Mouse (Mus musculus) heart, embryonic 14.5 days (tissue): ENCODE results near the gene Nudt19. TPM values are rescaled to one million over a fixed set of nuclear protein-coding genes. Genes with fewer than 3 reads are reported as not detected.

Experiments
- ATAC-seq: fragments of 200-750 bp; cut with Nextera tagmentation; 2 replicates; pipeline ENCODE4 v1.8.0; 2017; ENCODE audit warnings: low read depth, moderate TSS enrichment; ENCODE audit not compliant: insufficient number of reproducible peaks, insufficient read depth, low FRiP score
- H3K27ac ChIP-seq, 2 experiments: fragments of 200-500 bp in 1 of 2; fragments of 300-500 bp in 1 of 2; sonication (generic) in 1 of 2; replicated peaks in 1 of 2; 2 replicates each; pipeline ENCODE4 v1.5.1; 2012 to 2014; ENCODE audit warnings: low read depth in 2 of 2, low read length in 2 of 2, control low read depth in 1 of 2, mild to moderate bottlenecking in 1 of 2, mixed read lengths in 1 of 2; ENCODE audit not compliant: control insufficient read depth in 1 of 2, insufficient read depth in 1 of 2
- H3K27me3 ChIP-seq: fragments of 300-500 bp; sonication (generic); 2 replicates; pipeline ENCODE4 v1.6.1; 2014; ENCODE audit warnings: mild to moderate bottlenecking, low read length, control low read depth; ENCODE audit not compliant: control insufficient read depth, insufficient read depth
- H3K36me3 ChIP-seq: fragments of 300-500 bp; sonication (generic); 2 replicates; pipeline ENCODE4 v1.6.1; 2014; ENCODE audit warnings: mild to moderate bottlenecking, control low read depth, low read length, mixed read lengths; ENCODE audit not compliant: control insufficient read depth, insufficient read depth
- H3K4me1 ChIP-seq, 2 experiments: fragments of 200-500 bp in 1 of 2; fragments of 300-500 bp in 1 of 2; sonication (generic) in 1 of 2; 2 replicates each; pipeline ENCODE4 v1.6.1; 2012 to 2014; ENCODE audit warnings: low read length in 2 of 2, control low read depth in 1 of 2, mixed read lengths in 1 of 2; ENCODE audit not compliant: control insufficient read depth in 2 of 2, insufficient read depth in 2 of 2
- H3K4me2 ChIP-seq: fragments of 300-500 bp; sonication (generic); 2 replicates; pipeline ENCODE4 v1.6.1; 2014; ENCODE audit warnings: mild to moderate bottlenecking, low read length
- H3K4me3 ChIP-seq, 2 experiments: fragments of 200-500 bp in 1 of 2; fragments of 300-500 bp in 1 of 2; sonication (generic) in 1 of 2; 2 replicates each; pipeline ENCODE4 v1.5.1; 2012 to 2014; ENCODE audit warnings: low read length in 2 of 2, mild to moderate bottlenecking in 2 of 2, control low read depth in 1 of 2, low read depth in 1 of 2, moderate library complexity in 1 of 2; ENCODE audit not compliant: control insufficient read depth in 1 of 2, insufficient read depth in 1 of 2
- H3K9ac ChIP-seq: fragments of 300-500 bp; sonication (generic); 2 replicates; pipeline ENCODE4 v1.6.1; 2014; ENCODE audit warnings: mild to moderate bottlenecking, low read length
- H3K9me3 ChIP-seq: fragments of 300-500 bp; sonication (generic); 2 replicates; pipeline ENCODE4 v1.6.1; 2016; ENCODE audit warnings: low read length, control low read depth; ENCODE audit not compliant: control insufficient read depth
- WGBS: fragments of 180-500 bp; shearing (Covaris S2); extraction: QIAGEN DNeasy Blood & Tissue Kit; methylation state at CpG from one replicate; pipeline ENCODE4 v1.1.7; 2014; 5-methylcytosine and 5-hydroxymethylcytosine counted together
- polyA plus RNA-seq: library from polyadenylated mRNA; unstranded; fragments of >200 nt; fragmentation: Nextera tagmentation; extraction: Ambion mirVana; gene quantifications from 2 replicates; pipeline ENCODE4 v1.2.1, GENCODE M21; 2014

The Nudt19 gene
- polyA plus RNA-seq, 1 experiment from 2014 or later: 117 TPM

- no peaks in the 10 kb centered on the region for H3K27me3 ChIP-seq
- no peak overlapping the region for H3K9ac ChIP-seq
- H3K4me3 ChIP-seq: no peak overlapping the region
- no peaks in the 10 kb centered on the region for H3K4me1 ChIP-seq
- ATAC-seq: no peak
- 81% methylated on average over 2 of the region's 2 CpGs for WGBS
- no peaks in the 10 kb centered on the region for H3K36me3 ChIP-seq
- H3K27ac ChIP-seq: no peak overlapping the region
- H3K9me3 ChIP-seq: no peaks in the 10 kb centered on the region
- H3K4me2 ChIP-seq: no peak overlapping the region
These were observed 29.3 kb downstream of the Nudt19 start for GRCm38 (mm10) chr7:35526795-35527194.

- Histone ChIP-seq H3K4me1 (no peaks in the 10 kb centered on the region), H3K36me3 (no peaks in the 10 kb centered on the region), H3K4me3 (no peak overlapping the region), H3K9ac (no peak overlapping the region), H3K27me3 (no peaks in the 10 kb centered on the region), H3K4me2 (no peak overlapping the region), H3K9me3 (no peaks in the 10 kb centered on the region), H3K27ac (no peak overlapping the region)
- 22% methylated on average over 4 of the region's 4 CpGs for WGBS
- ATAC-seq: no peak
These were observed 54.1 kb downstream of the Nudt19 start for GRCm38 (mm10) chr7:35501995-35502394.

DNA sequence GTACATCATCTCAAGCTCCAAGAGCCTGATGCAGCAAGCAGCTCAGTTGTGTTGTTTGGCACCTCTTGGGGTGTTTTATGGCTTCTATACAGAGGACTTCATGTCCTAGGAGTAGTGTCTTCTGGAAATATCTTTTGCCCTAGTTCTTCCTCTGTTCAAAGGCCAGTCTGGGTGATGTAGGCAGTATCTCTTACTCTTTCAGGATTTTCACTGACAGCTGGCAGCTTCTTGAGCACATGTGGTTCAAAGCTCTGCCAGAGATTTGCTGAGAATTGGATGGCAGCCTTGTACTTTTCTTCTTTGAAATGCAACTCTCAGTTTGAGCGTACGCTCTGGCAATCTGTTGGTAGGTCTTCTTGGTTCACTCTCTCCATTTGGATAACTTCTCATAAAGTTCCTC, 58.6 kb downstream of the Nudt19 start:
- H3K4me1 ChIP-seq: no peaks in the 10 kb centered on the region
- H3K9me3 ChIP-seq: no peaks in the 10 kb centered on the region
- H3K4me2 ChIP-seq: no peak overlapping the region
- no peak for ATAC-seq
- H3K4me3 ChIP-seq: no peak overlapping the region
- WGBS: 96% methylated on average over 2 of the region's 2 CpGs
- no peak overlapping the region for H3K27ac ChIP-seq
- no peak overlapping the region for H3K9ac ChIP-seq
- H3K27me3 ChIP-seq: no peaks in the 10 kb centered on the region
- H3K36me3 ChIP-seq: no peaks in the 10 kb centered on the region

Other genes with a start within 250 kb of the Nudt19 start
- 11.5 and 12.2 TPM in 2 replicates for gene Gpatch1, start 237.9 kb downstream of the Nudt19 start, polyA plus RNA-seq
- 5.1 and 5.6 TPM in 2 replicates for gene Rhpn2, start 222.1 kb downstream of the Nudt19 start, polyA plus RNA-seq
- gene Faap24, start 159.5 kb downstream of the Nudt19 start, polyA plus RNA-seq: 10.1 and 13.5 TPM in 2 replicates
- 34.0 and 35.7 TPM in 2 replicates for gene Cep89, start 159.3 kb downstream of the Nudt19 start, polyA plus RNA-seq
- gene Slc7a9, start 107.5 kb downstream of the Nudt19 start, polyA plus RNA-seq: 0.20 and 0.54 TPM in 2 replicates
- 1.1 and 1.5 TPM in 2 replicates for gene Tdrd12, start 18.6 kb downstream of the Nudt19 start, polyA plus RNA-seq
- 0.40 and 0.43 TPM in 2 replicates for gene Rgs9bp, start 29.3 kb upstream of the Nudt19 start, polyA plus RNA-seq
- 18.1 and 19.5 TPM in 2 replicates for gene Ankrd27, start 29.9 kb upstream of the Nudt19 start, polyA plus RNA-seq
- 295 and 316 TPM in 2 replicates for gene Pdcd5, start 91.2 kb upstream of the Nudt19 start, polyA plus RNA-seq
- 15.6 and 18.7 TPM in 2 replicates for gene Dpy19l3, start 198.2 kb upstream of the Nudt19 start, polyA plus RNA-seq
- gene Zfp507, start 246.7 kb upstream of the Nudt19 start, polyA plus RNA-seq: 9.7 and 14.4 TPM in 2 replicates